Mouse (Mus musculus) lung, postnatal 0 days (tissue): ENCODE measurements around the gene Metrn. TPM values are rescaled to one million over a fixed set of nuclear protein-coding genes. Genes with fewer than 3 reads are reported as not detected.

Experiments used
- ATAC-seq: fragments of 200-750 bp; cut with Nextera tagmentation; 2 replicates; pipeline ENCODE4 v1.8.0; 2017; ENCODE audit warnings: moderate library complexity
- DNase-seq: peaks from one replicate; pipeline ENCODE4 v3.0.0-alpha.2; 2016; ENCODE audit warnings: low spot score
- H3K27ac ChIP-seq: fragments of 300-500 bp; sonication (generic); 2 replicates; pipeline ENCODE4 v1.5.1; 2014; ENCODE audit warnings: antibody characterized with exemption, mild to moderate bottlenecking, low read length, mixed read lengths
- H3K27me3 ChIP-seq: fragments of 300-500 bp; sonication (generic); replicated peaks from 2 replicates; pipeline ENCODE4 v1.6.1; 2014; ENCODE audit warnings: low read length, mixed read lengths; ENCODE audit not compliant: insufficient read depth
- H3K36me3 ChIP-seq: fragments of 300-500 bp; sonication (generic); 2 replicates; pipeline ENCODE4 v1.6.1; 2014; ENCODE audit warnings: low read length, mixed read lengths; ENCODE audit not compliant: insufficient read depth
- H3K4me1 ChIP-seq: fragments of 300-500 bp; sonication (generic); 2 replicates; pipeline ENCODE4 v1.6.1; 2014; ENCODE audit warnings: antibody characterized with exemption, low read depth, low read length, mixed read lengths; ENCODE audit not compliant: insufficient read depth
- H3K4me2 ChIP-seq: fragments of 300-500 bp; sonication (generic); replicated peaks from 2 replicates; pipeline ENCODE4 v1.6.1; 2014; ENCODE audit warnings: low read depth, mild to moderate bottlenecking, low read length, moderate library complexity, mixed read lengths
- H3K4me3 ChIP-seq: fragments of 300-500 bp; sonication (generic); 2 replicates; pipeline ENCODE4 v1.5.1; 2014; ENCODE audit warnings: low read depth, low read length
- H3K9ac ChIP-seq: fragments of 300-500 bp; sonication (generic); replicated peaks from 2 replicates; pipeline ENCODE4 v1.6.1; 2014; ENCODE audit warnings: low read depth, mild to moderate bottlenecking
- H3K9me3 ChIP-seq: fragments of 300-500 bp; sonication (generic); 2 replicates; pipeline ENCODE4 v1.6.1; 2016; ENCODE audit warnings: low read length, mixed read lengths
- CTCF ChIP-seq: IDR thresholded peaks from 2 replicates; pipeline ENCODE4 v1.5.1; 2016; ENCODE audit warnings: antibody characterized with exemption, mild to moderate bottlenecking
- EP300 ChIP-seq: IDR thresholded peaks from 2 replicates; pipeline ENCODE4 v1.6.1; 2016; ENCODE audit warnings: antibody characterized with exemption, mild to moderate bottlenecking, control low read depth
- WGBS: fragments of 180-500 bp; shearing (Covaris S2); extraction: QIAGEN DNeasy Blood & Tissue Kit; methylation state at CpG from one replicate; pipeline ENCODE4 v1.1.7; 2014; 5-methylcytosine and 5-hydroxymethylcytosine counted together
- polyA plus RNA-seq: library from polyadenylated mRNA; unstranded; fragments of >200 nt; fragmentation: Nextera tagmentation; extraction: Ambion mirVana; gene quantifications from 2 replicates; pipeline ENCODE4 v1.2.1, GENCODE M21; 2015

Metrn gene
- polyA plus RNA-seq, 1 experiment from 2014 or later = 19.1 TPM

- no peak; the same call in 1 of the 2 replicates for ATAC-seq
- H3K27me3 ChIP-seq = no peaks in the 10 kb centered on the region
- H3K4me1 ChIP-seq = no peaks in the 10 kb centered on the region
- no peaks in the 10 kb centered on the region for H3K9me3 ChIP-seq
- no peak overlapping the region for H3K4me3 ChIP-seq
- no peaks in the 10 kb centered on the region for H3K36me3 ChIP-seq
- no peak overlapping the region for H3K9ac ChIP-seq
- TF ChIP-seq CTCF (no peak), EP300 (no peak)
- 7% methylated on average over 10 of the region's 10 CpGs for WGBS
- H3K4me2 ChIP-seq = no peak overlapping the region
- H3K27ac ChIP-seq = no peak overlapping the region
- no peak for DNase-seq
Observed at GRCm38 (mm10) chr17:25802825-25803517, 6.0 kb upstream of the Metrn start.

- TF ChIP-seq CTCF = peak; percentile 91
- TF ChIP-seq EP300 = no peak
- Histone ChIP-seq H3K4me2 (no peak overlapping the region), H3K36me3 (no peaks in the 10 kb centered on the region), H3K9ac (no peak overlapping the region), H3K27ac (no peak overlapping the region), H3K4me3 (no peak overlapping the region), H3K27me3 (no peaks in the 10 kb centered on the region), H3K9me3 (no peaks in the 10 kb centered on the region), H3K4me1 (peaks cover 3% of the 10 kb centered on the region; the same call in 1 of the 2 replicates)
- DNase-seq = peak; percentile 79
- 8% methylated on average over 6 of the region's 6 CpGs for WGBS
- ATAC-seq = peak; percentile 63
Observed at GRCm38 (mm10) chr17:25801029-25801428, 4.1 kb upstream of the Metrn start.

- no peaks in the 10 kb centered on the region for H3K9me3 ChIP-seq
- 3% methylated on average over 37 of the region's 37 CpGs for WGBS
- peak overlapping the region; percentile 75 for H3K4me3 ChIP-seq
- no peaks in the 10 kb centered on the region for H3K27me3 ChIP-seq
- peak overlapping the region; percentile 87 for H3K4me2 ChIP-seq
- no peak overlapping the region for H3K27ac ChIP-seq
- peaks cover 9% of the 10 kb centered on the region; the same call in 1 of the 2 replicates for H3K4me1 ChIP-seq
- DNase-seq (no peak), ATAC-seq (0 out of 2 replicates have a peak, but pooled peaks have one; percentile 0)
- H3K9ac ChIP-seq = peak overlapping the region; percentile 48
- TF ChIP-seq EP300 (no peak), CTCF (no peak)
- no peaks in the 10 kb centered on the region for H3K36me3 ChIP-seq
Observed at GRCm38 (mm10) chr17:25796211-25796771, 645 bp downstream of the Metrn start.

- Histone ChIP-seq H3K9ac (peak within 1 kb of the TSS; percentile 48), H3K27ac (no peak within 1 kb of the TSS), H3K4me2 (peak within 1 kb of the TSS; percentile 87), H3K9me3 (no peaks in the 10 kb centered on the region), H3K27me3 (no peaks in the 10 kb centered on the region), H3K4me3 (peak within 1 kb of the TSS; percentile 75), H3K4me1 (peaks cover 9% of the 10 kb centered on the region; the same call in 1 of the 2 replicates), H3K36me3 (no peaks in the 10 kb centered on the region)
- TF ChIP-seq CTCF (no peak), EP300 (no peak)
- no peak for ATAC-seq
- DNase-seq = peak; percentile 32
- WGBS = 24% methylated on average over 6 of the region's 6 CpGs
Observed at GRCm38 (mm10) chr17:25795609-25796092, 1.3 kb downstream of the Metrn start, which contains the start of gene AC134908.4. TSS of gene AC134908.4 (minus strand) at chr17:25795659.

GRCm38 (mm10) chr17:25794998-25795397 lies 1.9 kb downstream of the Metrn start:
- ATAC-seq (no peak), DNase-seq (no peak)
- Histone ChIP-seq H3K4me3 (no peak overlapping the region), H3K4me1 (peaks cover 9% of the 10 kb centered on the region; the same call in 1 of the 2 replicates), H3K9me3 (no peaks in the 10 kb centered on the region), H3K4me2 (no peak overlapping the region), H3K36me3 (no peaks in the 10 kb centered on the region), H3K27ac (no peak overlapping the region), H3K27me3 (no peaks in the 10 kb centered on the region), H3K9ac (no peak overlapping the region)
- no peak for TF ChIP-seq EP300
- no peak for TF ChIP-seq CTCF
- 80% methylated on average over 17 of the region's 17 CpGs for WGBS

GRCm38 (mm10) chr17:25794197-25794596 lies 2.7 kb downstream of the Metrn start:
- H3K27me3 ChIP-seq = no peaks in the 10 kb centered on the region
- H3K9me3 ChIP-seq = no peaks in the 10 kb centered on the region
- H3K4me2 ChIP-seq = no peak overlapping the region
- TF ChIP-seq CTCF = no peak
- TF ChIP-seq EP300 = no peak
- 70% methylated on average over 13 of the region's 13 CpGs for WGBS
- H3K36me3 ChIP-seq = no peaks in the 10 kb centered on the region
- no peak overlapping the region for H3K4me3 ChIP-seq
- H3K9ac ChIP-seq = no peak overlapping the region
- DNase-seq = no peak
- H3K27ac ChIP-seq = no peak overlapping the region
- peaks cover 9% of the 10 kb centered on the region; the same call in 1 of the 2 replicates for H3K4me1 ChIP-seq
- no peak for ATAC-seq
